Mouse (Mus musculus) stomach, postnatal 0 days (tissue): Measurements from ENCODE around the gene Gm21190.
"Not testable (repeated sequence)": the region's sequence is repeated elsewhere in the genome, so short reads cannot be mapped to it uniquely, and the experiment has no call there.

ENCODE experiments used
- CTCF ChIP-seq: IDR thresholded peaks from 2 replicates; pipeline ENCODE4 v1.5.1; 2016; ENCODE audit warnings: antibody characterized with exemption, low read depth, mild to moderate bottlenecking, moderate library complexity
- EP300 ChIP-seq: optimal IDR thresholded peaks from 2 replicates; pipeline ENCODE3; 2016; ENCODE audit warnings: antibody characterized with exemption

DNA sequence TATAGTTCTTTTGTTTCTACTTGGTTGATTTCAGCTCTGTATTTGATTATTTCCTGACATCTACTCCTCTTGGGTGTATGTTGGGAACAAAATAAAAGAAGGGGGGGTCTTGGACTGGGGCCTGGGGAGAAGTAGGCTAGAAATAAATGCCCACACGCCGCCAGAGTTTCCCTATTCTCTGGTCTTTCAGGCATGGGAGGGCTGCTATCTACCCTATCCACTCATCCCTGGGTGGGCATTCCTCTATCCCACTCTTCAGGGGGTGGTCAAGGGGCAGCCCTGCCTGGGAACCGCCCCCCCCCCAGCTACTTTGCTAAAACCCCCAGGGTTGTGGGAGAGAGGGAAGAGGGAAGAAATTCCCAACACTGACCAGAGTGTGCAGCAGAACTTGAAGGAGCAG lies 16.8 kb downstream of the Gm21190 start:
- TF ChIP-seq CTCF, EP300: not testable (repeated sequence)
